Mouse (Mus musculus) cortical plate, adult 2 months (tissue): ENCODE measurements at regions not wholly inside any gene's neighbourhood (a gene's known extent, or its start where the extent isn't known, plus 50 kb on each side); places are given as distances from the start of the nearest gene placed in this dataset.

Source experiments
- H3K27ac ChIP-seq: fragments of 200-500 bp; 2 replicates; pipeline ENCODE4 v1.5.1; 2012; ENCODE audit warnings: low read length, control low read depth, inconsistent platforms; ENCODE audit not compliant: insufficient read depth
- H3K4me1 ChIP-seq: fragments of 200-500 bp; 2 replicates; pipeline ENCODE4 v1.6.1; 2011; ENCODE audit warnings: low read length; ENCODE audit not compliant: control insufficient read depth, insufficient read depth
- H3K4me3 ChIP-seq: fragments of 200-500 bp; 2 replicates; pipeline ENCODE4 v1.5.1; 2011; ENCODE audit warnings: mild to moderate bottlenecking, low read length, control low read depth; ENCODE audit not compliant: insufficient read depth
- CTCF ChIP-seq: fragments of 200-500 bp; IDR thresholded peaks from 2 replicates; pipeline ENCODE4 v1.5.1; 2011; ENCODE audit warnings: mild to moderate bottlenecking, control low read depth, low read length; ENCODE audit not compliant: insufficient read depth; ENCODE audit errors: extremely low read depth
- POLR2A ChIP-seq: fragments of 200-500 bp; IDR thresholded peaks from 2 replicates; pipeline ENCODE4 v1.6.1; 2011; ENCODE audit warnings: mild to moderate bottlenecking, low read length, control low read depth; ENCODE audit not compliant: insufficient read depth; ENCODE audit errors: extremely low read depth

DNA sequence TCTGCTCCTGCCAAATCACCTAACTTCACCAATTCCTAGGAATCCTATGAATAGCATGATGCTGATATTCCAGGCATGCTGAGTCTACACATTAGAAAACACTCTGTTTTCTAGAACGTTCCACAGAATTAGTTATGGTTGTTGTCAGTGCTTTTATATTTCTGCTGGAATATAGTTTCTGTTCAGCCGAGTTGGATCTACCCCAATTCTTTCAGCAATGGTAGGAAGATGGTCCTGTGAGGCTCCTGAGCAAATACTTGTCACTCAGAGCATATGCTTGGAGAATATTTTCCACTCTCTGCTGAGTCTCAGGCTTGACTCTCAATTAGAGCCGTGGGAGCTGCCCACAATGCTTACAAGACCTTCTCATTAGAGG, 262.3 kb upstream of the Emcn start:
- Histone ChIP-seq H3K27ac (no peak overlapping the region), H3K4me3 (no peak overlapping the region), H3K4me1 (no peaks in the 10 kb centered on the region; the same call in 1 of the 2 replicates)
- no peak for TF ChIP-seq CTCF
- TF ChIP-seq POLR2A = no peak

DNA sequence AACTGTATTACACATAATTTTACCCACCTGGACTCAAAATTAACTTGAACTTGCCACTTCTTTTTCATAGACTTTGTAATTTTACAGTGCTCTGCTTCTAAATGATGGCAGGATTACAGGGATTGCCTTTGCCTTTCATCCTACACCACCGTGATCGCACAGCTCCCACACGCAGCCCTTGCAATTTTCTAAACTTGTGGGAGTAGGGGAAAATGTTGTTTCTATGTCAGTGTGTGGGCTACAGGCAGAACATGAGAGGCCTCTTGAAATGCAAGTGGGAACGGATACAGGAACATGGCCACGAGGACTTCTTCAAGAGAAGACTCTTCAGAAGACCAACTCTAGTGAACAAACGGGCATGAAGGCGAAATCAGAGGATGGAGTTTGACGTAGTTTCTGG, 254.0 kb upstream of the Emcn start:
- no peak overlapping the region for H3K27ac ChIP-seq
- no peak overlapping the region for H3K4me3 ChIP-seq
- TF ChIP-seq POLR2A (no peak), CTCF (no peak)
- H3K4me1 ChIP-seq = no peaks in the 10 kb centered on the region

DNA sequence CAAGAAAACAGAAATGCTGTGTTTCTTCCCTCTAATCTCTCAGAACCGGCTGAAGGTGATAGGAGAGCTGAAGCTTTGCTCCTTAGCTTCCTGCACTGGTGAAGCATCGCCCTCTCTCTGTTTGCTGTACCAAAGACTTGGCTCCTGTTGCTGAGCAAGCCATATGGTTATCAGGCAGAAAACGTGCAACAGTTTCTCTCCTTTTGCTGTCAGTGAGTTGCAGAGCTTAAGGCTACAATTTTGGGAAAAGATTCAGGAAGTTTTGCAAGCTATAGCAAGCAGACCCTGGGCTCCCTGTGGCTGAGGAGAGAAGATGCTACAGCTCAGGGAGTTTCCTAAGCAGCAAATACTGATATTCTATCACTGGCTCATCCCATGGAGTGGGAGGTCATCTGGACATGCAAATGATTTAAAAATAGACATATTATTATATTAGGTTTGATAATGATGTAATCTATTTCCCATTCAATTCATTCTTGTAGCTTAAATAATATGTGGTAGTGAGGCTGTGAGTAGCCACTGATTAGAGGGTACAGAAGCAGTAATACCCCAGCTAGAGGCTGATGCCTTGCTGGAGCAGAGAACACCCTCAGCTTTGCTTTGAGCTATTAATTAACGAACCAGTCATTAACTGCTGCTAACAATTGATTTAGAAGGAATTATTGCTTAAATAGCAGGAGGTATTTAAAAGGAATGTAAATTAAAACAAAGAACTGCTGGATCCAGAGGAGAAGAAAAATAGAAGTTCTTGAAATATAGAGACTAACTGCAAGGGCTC, 240.1 kb upstream of the Emcn start:
- no peak overlapping the region for H3K4me3 ChIP-seq
- no peak overlapping the region for H3K27ac ChIP-seq
- H3K4me1 ChIP-seq = no peaks in the 10 kb centered on the region
- TF ChIP-seq POLR2A (no peak), CTCF (0 out of 2 replicates have a peak, but pooled peaks have one; percentile 9)

DNA sequence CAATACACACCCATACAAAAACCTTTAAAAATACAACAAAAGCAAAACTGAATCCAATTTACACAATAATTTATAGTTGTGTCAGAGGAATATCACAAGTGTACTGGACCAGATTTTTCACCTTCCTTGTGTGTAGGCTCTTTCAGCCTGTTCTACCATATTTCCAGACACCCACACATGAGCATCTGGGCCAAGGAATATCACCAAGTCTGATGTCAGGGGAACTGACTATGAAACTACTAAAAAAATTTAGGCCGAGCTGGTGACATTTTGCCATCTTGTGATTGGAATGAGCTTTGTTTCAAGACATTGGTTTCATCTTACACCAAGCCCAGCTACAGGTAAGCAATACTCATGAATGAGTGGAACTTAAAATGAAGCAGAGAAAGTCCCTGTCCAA, 234.9 kb upstream of the Emcn start:
- Histone ChIP-seq H3K4me3 (no peak overlapping the region), H3K4me1 (no peaks in the 10 kb centered on the region; the same call in 1 of the 2 replicates), H3K27ac (peak overlapping the region; percentile 21; the same call in 1 of the 2 replicates)
- TF ChIP-seq CTCF (no peak), POLR2A (no peak)

DNA sequence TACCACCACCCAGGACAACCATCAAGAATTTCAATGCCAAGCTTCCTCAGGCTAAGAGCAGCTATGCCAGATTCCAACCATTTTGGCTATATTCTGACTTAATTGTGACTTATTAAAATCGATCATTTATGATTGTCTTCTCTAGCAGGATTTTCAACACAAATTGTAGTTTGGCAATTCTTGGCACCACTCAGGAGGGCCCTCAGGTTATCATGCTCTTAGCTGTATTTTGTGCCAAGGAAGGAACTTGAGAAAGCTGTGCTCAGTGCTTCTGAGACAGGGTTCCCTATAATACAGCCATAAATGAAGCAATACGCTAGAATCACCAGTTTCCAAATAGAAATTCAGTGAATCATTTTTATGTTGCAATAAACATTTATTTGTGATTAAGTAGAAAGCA, 232.7 kb upstream of the Emcn start:
- H3K4me3 ChIP-seq = no peak overlapping the region
- TF ChIP-seq CTCF = no peak
- TF ChIP-seq POLR2A = no peak
- no peak overlapping the region for H3K27ac ChIP-seq
- H3K4me1 ChIP-seq = no peaks in the 10 kb centered on the region; the same call in 1 of the 2 replicates

DNA sequence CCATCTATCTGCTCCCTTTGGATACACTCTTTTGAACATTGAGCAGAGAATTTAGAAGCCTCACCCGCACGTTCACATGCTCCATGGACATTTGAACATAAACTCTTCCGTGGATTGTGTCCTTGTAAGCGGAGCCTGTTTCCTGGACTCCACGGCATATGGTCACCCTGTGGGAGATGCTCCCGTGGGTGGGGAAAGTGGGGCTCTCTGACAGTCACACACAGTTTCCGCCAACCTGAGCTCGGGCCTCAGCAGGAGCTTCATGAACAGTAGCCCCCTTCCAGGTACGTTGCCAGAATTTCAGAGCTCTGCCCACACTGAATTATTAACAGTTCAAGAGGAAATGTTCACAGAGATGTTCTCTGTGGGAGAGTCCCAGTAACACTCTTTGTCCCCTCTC, 231.1 kb upstream of the Emcn start:
- no peaks in the 10 kb centered on the region; the same call in 1 of the 2 replicates for H3K4me1 ChIP-seq
- no peak overlapping the region for H3K27ac ChIP-seq
- no peak overlapping the region for H3K4me3 ChIP-seq
- TF ChIP-seq CTCF = no peak
- TF ChIP-seq POLR2A = no peak

DNA sequence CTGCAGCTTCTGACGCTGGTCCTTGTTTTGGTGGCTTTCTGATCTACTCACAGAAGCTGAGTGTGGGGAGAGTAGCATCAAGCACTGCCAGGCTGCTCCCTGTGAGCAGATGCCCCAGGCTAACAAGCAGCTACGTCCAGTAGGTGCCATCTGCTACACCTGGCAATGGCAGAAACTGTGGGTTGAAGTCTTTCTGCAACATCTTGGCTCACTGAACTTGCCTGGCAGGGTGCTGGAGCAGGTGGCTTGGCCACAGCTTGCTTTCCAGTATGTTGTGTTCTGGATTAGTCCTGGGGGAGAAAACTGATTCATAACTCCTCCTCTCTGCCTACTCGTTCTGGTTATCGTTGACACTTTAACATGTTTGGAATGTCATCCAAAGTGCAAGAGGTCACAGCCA, 230.4 kb upstream of the Emcn start:
- no peaks in the 10 kb centered on the region; the same call in 1 of the 2 replicates for H3K4me1 ChIP-seq
- TF ChIP-seq CTCF = no peak
- no peak for TF ChIP-seq POLR2A
- no peak overlapping the region for H3K4me3 ChIP-seq
- H3K27ac ChIP-seq = no peak overlapping the region

DNA sequence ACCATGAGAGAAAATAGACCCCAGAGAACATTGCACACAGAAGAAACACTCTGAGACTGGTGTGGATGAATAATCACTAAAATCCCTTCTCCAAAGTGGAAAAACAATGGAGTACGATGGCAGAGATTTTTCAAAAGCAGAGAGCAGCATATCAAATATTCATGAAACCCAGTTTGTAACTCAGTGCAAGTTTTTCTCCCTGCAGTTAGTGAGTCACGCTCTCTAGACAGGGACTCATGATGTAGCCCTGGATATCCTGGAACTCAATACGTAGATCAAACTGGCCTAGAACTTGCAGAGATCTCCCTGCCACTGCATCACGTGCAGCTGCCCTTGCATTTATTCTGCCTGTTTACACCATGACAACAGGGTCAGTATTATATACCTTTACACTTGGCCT, 210.9 kb upstream of the Emcn start:
- Histone ChIP-seq H3K27ac (no peak overlapping the region), H3K4me3 (no peak overlapping the region), H3K4me1 (no peaks in the 10 kb centered on the region)
- TF ChIP-seq CTCF (no peak), POLR2A (no peak)

DNA sequence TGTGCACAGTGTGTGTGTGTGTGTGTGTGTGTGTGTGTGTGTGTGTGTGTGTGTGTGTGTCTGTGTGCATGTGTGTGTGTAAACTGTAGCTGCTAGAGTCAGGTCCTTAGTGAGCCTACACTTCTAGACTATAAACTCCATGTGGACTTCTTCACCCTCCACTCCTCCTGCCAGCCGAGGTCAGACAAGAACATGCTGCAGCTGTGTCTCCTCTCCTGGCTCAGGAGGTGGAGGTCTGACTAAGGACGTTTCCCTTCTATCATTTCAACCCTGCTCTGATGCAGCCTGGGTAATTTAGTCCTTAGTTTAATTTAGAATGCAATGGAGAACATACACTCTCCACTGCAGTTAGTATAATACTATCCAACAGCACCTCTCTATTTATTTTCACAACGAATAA, 198.8 kb upstream of the Emcn start:
- TF ChIP-seq CTCF = no peak
- no peak for TF ChIP-seq POLR2A
- H3K27ac ChIP-seq = no peak overlapping the region
- H3K4me1 ChIP-seq = no peaks in the 10 kb centered on the region
- H3K4me3 ChIP-seq = no peak overlapping the region

DNA sequence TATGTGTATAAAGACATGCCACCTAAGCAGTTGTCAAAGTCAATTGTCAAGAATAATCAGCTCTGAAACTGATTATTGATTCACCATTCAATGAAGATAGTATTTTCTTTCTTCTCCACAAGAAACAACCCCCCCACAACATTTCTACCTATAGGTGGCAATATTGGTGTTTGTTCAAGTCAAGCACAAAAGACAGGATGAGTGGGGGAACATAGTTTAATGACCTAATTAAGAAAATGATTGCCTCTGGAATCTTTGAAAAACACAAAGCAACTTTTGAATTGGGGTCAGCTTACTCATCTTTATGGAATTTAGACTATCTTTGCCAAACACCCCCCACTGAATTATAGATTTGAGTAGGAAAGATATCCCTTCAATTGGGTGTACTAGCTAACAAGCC, 194.8 kb upstream of the Emcn start:
- Histone ChIP-seq H3K4me1 (no peaks in the 10 kb centered on the region), H3K4me3 (no peak overlapping the region), H3K27ac (no peak overlapping the region)
- TF ChIP-seq POLR2A (no peak), CTCF (no peak)
